Mouse (Mus musculus) stomach, embryonic 15.5 days (tissue): Measurements from ENCODE around the gene Ndnf. TPM values are rescaled to one million over a fixed set of nuclear protein-coding genes. Genes with fewer than 3 reads are reported as not detected.

Source experiments
- ATAC-seq: fragments of 200-750 bp; cut with Nextera tagmentation; 2 replicates; pipeline ENCODE4 v1.8.0; 2017; ENCODE audit warnings: low read depth, moderate number of reproducible peaks, moderate TSS enrichment; ENCODE audit not compliant: insufficient read depth, low FRiP score
- H3K27ac ChIP-seq: fragments of 300-500 bp; sonication (generic); 2 replicates; pipeline ENCODE4 v1.5.1; 2015; ENCODE audit warnings: mild to moderate bottlenecking, inconsistent platforms
- H3K27me3 ChIP-seq: fragments of 300-500 bp; sonication (generic); replicated peaks from 2 replicates; pipeline ENCODE4 v1.6.1; 2015; ENCODE audit warnings: inconsistent platforms
- H3K36me3 ChIP-seq: fragments of 300-500 bp; sonication (generic); 2 replicates; pipeline ENCODE4 v1.6.1; 2015; ENCODE audit warnings: inconsistent platforms
- H3K4me1 ChIP-seq: fragments of 300-500 bp; sonication (generic); 2 replicates; pipeline ENCODE4 v1.6.1; 2015; ENCODE audit warnings: inconsistent platforms
- H3K4me2 ChIP-seq: fragments of 300-500 bp; sonication (generic); 2 replicates; pipeline ENCODE4 v1.6.1; 2015; ENCODE audit warnings: mild to moderate bottlenecking, inconsistent platforms
- H3K4me3 ChIP-seq: fragments of 300-500 bp; sonication (generic); replicated peaks from 2 replicates; pipeline ENCODE4 v1.5.1; 2015; ENCODE audit warnings: inconsistent platforms
- H3K9ac ChIP-seq: fragments of 300-500 bp; sonication (generic); 2 replicates; pipeline ENCODE4 v1.6.1; 2015; ENCODE audit warnings: inconsistent platforms
- H3K9me3 ChIP-seq: fragments of 300-500 bp; sonication (generic); 2 replicates; pipeline ENCODE4 v1.6.1; 2016; ENCODE audit warnings: inconsistent platforms
- WGBS: fragments of 180-500 bp; shearing (Covaris S2); methylation state at CpG from one replicate; pipeline ENCODE4 v1.1.7; 2015; 5-methylcytosine and 5-hydroxymethylcytosine counted together
- polyA plus RNA-seq: library from polyadenylated mRNA; unstranded; fragments of >200 nt; fragmentation: Nextera tagmentation; extraction: Ambion mirVana; gene quantifications from 2 replicates; pipeline ENCODE4 v1.2.1, GENCODE M21; 2015

The Ndnf gene
- polyA plus RNA-seq, 1 experiment from 2014 or later: 3.9 TPM

DNA sequence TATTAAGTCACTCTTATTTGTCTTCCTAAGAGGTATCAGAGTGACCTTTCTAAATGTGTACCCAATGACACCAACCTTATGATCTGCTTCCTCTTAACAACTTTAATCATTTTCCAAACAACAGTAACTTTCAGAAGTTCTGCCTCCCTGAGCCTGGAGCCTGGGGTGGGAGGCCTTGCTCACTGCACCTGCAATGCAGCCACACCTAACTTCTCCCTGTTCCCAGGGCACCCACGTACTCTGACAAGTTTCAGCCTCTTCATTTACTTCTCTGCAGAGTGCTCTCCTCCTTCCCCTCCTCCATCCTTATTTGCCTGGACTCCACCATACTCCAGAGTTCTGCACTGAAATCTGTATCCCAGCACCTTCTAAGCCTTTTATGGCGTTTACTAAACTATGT, 1.4 kb upstream of the Ndnf start:
- no peak overlapping the region for H3K9ac ChIP-seq
- H3K4me1 ChIP-seq: peaks cover 18% of the 10 kb centered on the region; the same call in 1 of the 2 replicates
- ATAC-seq: peak; percentile 89
- no peak overlapping the region for H3K4me3 ChIP-seq
- H3K9me3 ChIP-seq: no peaks in the 10 kb centered on the region
- H3K27me3 ChIP-seq: 0 out of 2 replicates have a peak, but pooled peaks cover 5% of the 10 kb centered on the region
- 60% methylated on average over 2 of the region's 2 CpGs for WGBS
- no peak overlapping the region for H3K4me2 ChIP-seq
- peak overlapping the region; percentile 72 for H3K27ac ChIP-seq
- no peaks in the 10 kb centered on the region for H3K36me3 ChIP-seq

DNA sequence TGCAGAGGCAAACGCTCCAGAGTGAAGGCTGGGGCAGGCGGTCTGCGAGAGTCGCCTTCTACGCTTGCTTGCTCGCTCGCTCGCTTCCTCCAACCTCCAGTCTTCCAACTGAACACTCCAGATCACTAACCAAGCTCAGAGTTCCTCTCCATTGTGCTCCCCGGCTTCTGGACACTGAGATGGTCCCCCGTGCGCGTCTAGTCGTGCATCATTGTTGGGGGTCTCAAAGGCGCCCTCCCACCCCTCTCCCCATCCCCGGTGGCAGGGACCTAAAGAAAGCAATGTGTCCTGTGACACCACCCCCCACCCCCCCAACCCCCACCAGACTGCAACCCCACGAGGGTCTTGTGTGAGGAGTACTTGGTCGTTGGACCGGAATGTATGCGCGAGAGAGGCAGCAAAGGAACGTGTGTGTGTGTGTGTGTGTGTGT, 394 bp upstream of the Ndnf start:
- H3K36me3 ChIP-seq: no peaks in the 10 kb centered on the region
- peak overlapping the region; percentile 97 for H3K4me2 ChIP-seq
- no peak; the same call in 1 of the 2 replicates for ATAC-seq
- H3K27me3 ChIP-seq: 0 out of 2 replicates have a peak, but pooled peaks cover 5% of the 10 kb centered on the region
- no peak overlapping the region for H3K9ac ChIP-seq
- no peaks in the 10 kb centered on the region for H3K9me3 ChIP-seq
- peak overlapping the region; percentile 67 for H3K27ac ChIP-seq
- H3K4me3 ChIP-seq: peak overlapping the region; percentile 68
- 7% methylated on average over 18 of the region's 21 CpGs for WGBS
- peaks cover 18% of the 10 kb centered on the region; the same call in 1 of the 2 replicates for H3K4me1 ChIP-seq

GRCm38 (mm10) chr6:65672131-65673031, 991 bp downstream of the Ndnf start:
- H3K9me3 ChIP-seq: no peaks in the 10 kb centered on the region
- WGBS: under 1% methylated on average over 57 of the region's 57 CpGs
- peak overlapping the region; percentile 68 for H3K4me3 ChIP-seq
- H3K9ac ChIP-seq: peak overlapping the region; percentile 39; the same call in 1 of the 2 replicates
- H3K27ac ChIP-seq: no peak overlapping the region
- H3K36me3 ChIP-seq: no peaks in the 10 kb centered on the region
- peaks cover 18% of the 10 kb centered on the region; the same call in 1 of the 2 replicates for H3K4me1 ChIP-seq
- H3K27me3 ChIP-seq: 0 out of 2 replicates have a peak, but pooled peaks cover 5% of the 10 kb centered on the region
- ATAC-seq: peak; percentile 19; the same call in 1 of the 2 replicates
- H3K4me2 ChIP-seq: peak overlapping the region; percentile 97

DNA sequence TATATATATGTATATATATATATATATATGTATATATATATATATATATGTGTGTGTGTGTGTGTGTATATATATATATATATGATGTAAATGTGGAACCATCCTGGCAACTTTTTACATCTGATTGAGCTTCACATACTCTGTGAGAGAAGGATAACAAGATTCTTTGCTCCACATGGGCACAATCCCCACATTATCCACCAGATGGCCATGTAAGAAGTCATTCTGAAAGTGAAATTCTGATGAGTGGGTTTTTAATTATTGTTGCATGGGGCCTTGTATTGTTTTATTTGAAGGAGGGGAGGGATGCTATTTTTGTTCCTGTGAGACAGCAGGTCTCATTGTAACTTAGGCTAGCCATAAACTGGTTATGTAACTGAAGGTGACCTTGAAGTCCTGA, 22.5 kb downstream of the Ndnf start:
- Histone ChIP-seq H3K36me3 (no peaks in the 10 kb centered on the region), H3K9ac (no peak overlapping the region), H3K27me3 (no peaks in the 10 kb centered on the region), H3K4me1 (no peaks in the 10 kb centered on the region), H3K4me3 (no peak overlapping the region), H3K4me2 (no peak overlapping the region), H3K27ac (no peak overlapping the region), H3K9me3 (no peaks in the 10 kb centered on the region)
- ATAC-seq: no peak

DNA sequence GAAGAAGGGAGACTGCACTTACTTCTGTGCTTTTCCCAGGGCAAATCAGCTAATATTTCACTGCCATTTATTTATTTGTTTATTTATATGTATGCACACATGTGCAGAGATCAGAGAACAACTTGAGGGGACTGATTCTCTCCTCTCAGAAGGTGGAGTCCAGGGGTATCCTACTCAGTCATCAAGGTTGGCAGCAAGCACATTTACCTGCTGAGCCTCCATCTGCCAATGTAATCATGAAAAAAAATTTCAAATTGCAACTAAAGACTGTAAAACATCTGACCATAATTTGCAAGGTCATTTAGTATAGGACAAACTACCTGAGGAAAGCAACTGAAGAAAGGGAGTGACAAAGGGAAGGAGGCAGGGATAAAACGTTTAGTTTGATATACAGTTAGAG, 49.3 kb downstream of the Ndnf start:
- no peak overlapping the region for H3K4me3 ChIP-seq
- no peaks in the 10 kb centered on the region for H3K4me1 ChIP-seq
- H3K36me3 ChIP-seq: no peaks in the 10 kb centered on the region
- H3K27me3 ChIP-seq: no peaks in the 10 kb centered on the region
- H3K27ac ChIP-seq: no peak overlapping the region
- ATAC-seq: no peak
- H3K4me2 ChIP-seq: no peak overlapping the region
- H3K9me3 ChIP-seq: no peaks in the 10 kb centered on the region
- no peak overlapping the region for H3K9ac ChIP-seq
- WGBS: 53% methylated on average over 1 of the region's 1 CpGs

- Histone ChIP-seq H3K4me1 (no peaks in the 10 kb centered on the region), H3K27me3 (no peaks in the 10 kb centered on the region), H3K9ac (no peak overlapping the region), H3K9me3 (no peaks in the 10 kb centered on the region), H3K27ac (no peak overlapping the region), H3K4me2 (no peak overlapping the region), H3K4me3 (no peak overlapping the region), H3K36me3 (no peaks in the 10 kb centered on the region)
- no peak for ATAC-seq
- WGBS: 73% methylated on average over 2 of the region's 2 CpGs
These were observed 54.3 kb downstream of the Ndnf start for GRCm38 (mm10) chr6:65725677-65726076.

DNA sequence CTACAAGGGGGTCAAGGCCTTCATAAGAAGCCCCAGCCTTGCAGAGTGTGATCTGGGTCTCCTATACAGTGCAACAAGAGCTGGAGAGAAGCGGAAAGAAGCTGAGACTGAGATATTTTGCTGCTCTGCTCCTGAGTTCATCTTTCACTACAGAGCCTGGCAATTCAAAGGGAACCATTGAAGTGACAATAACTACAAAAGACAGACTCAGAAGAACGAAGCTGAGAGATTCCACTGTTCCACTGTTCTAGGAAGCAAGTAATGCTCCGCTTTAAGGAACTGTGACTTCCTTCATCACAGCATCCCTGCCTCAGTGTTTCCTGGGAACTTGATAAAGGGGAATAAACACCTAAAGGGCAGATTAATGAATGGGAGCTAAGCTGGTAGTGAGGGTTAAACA, 56.9 kb downstream of the Ndnf start:
- Histone ChIP-seq H3K9ac (no peak overlapping the region), H3K27ac (no peak overlapping the region), H3K9me3 (no peaks in the 10 kb centered on the region), H3K4me2 (no peak overlapping the region), H3K36me3 (no peaks in the 10 kb centered on the region), H3K4me1 (no peaks in the 10 kb centered on the region), H3K27me3 (no peaks in the 10 kb centered on the region), H3K4me3 (no peak overlapping the region)
- WGBS: 73% methylated on average over 3 of the region's 3 CpGs
- ATAC-seq: no peak

DNA sequence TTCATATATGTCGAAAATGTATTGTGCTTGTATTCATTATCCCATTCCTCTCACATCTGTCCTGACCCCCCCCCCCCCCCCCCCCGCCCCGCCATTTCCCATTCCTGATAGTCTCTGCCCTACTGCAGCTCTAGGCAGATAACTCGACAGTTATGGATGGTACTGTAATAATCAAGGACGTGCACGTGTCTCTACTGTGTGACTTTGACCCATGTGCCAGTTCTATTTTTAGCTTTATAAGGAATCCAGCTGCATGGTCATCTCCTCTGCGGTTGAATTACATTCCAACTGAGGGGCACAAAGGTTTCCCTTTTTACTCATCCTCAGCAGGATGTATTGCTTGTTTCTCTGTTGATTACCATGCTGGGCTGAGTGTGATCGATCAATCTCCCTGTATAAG, 68.1 kb downstream of the Ndnf start:
- Histone ChIP-seq H3K27me3 (no peaks in the 10 kb centered on the region), H3K4me1 (no peaks in the 10 kb centered on the region), H3K9ac (no peak overlapping the region), H3K27ac (no peak overlapping the region), H3K36me3 (no peaks in the 10 kb centered on the region), H3K4me2 (no peak overlapping the region), H3K4me3 (no peak overlapping the region), H3K9me3 (no peaks in the 10 kb centered on the region)
- no peak for ATAC-seq
- WGBS: 49% methylated on average over 6 of the region's 8 CpGs

DNA sequence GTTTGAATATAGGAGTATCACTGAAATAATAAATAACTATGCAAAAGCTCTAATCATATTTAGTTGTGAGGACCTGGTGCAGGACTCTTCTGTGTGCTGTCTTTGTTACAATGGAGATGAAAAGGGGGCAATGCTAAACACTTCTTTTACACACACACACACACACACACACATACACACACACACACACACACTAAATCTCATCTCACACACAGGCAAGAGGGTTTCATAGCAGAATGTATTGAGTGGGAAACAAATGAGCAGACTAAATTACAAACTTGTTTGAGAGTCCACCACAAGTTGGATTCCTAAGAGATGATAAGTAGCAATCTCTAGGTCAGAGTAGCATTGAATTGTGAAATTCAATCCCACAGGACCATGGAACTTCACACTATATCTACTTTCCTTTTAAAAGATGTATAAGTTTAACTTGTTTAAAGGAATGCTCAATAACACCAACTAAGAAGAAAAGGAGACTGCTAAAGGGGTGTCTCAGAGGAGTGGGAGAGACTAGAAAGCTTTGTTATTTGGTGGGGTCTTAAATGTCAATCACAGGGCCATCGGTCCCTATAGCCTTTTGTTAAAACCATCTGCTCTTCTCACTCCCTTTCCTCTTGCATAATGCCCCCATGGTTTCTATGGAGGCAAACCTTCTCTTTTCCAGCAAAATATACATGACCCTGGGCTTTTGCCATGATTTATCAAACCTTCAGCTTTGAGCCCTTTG, 71.9 kb downstream of the Ndnf start:
- Histone ChIP-seq H3K9me3 (no peaks in the 10 kb centered on the region), H3K4me2 (no peak overlapping the region), H3K27ac (no peak overlapping the region), H3K36me3 (no peaks in the 10 kb centered on the region), H3K27me3 (no peaks in the 10 kb centered on the region), H3K4me1 (no peaks in the 10 kb centered on the region), H3K4me3 (no peak overlapping the region), H3K9ac (no peak overlapping the region)
- ATAC-seq: no peak
- 61% methylated on average over 1 of the region's 1 CpGs for WGBS

GRCm38 (mm10) chr6:65743871-65744202, 72.4 kb downstream of the Ndnf start:
- no peak overlapping the region for H3K27ac ChIP-seq
- no peaks in the 10 kb centered on the region for H3K9me3 ChIP-seq
- no peak overlapping the region for H3K4me2 ChIP-seq
- H3K4me3 ChIP-seq: no peak overlapping the region
- H3K4me1 ChIP-seq: no peaks in the 10 kb centered on the region
- H3K27me3 ChIP-seq: no peaks in the 10 kb centered on the region
- H3K9ac ChIP-seq: no peak overlapping the region
- H3K36me3 ChIP-seq: no peaks in the 10 kb centered on the region
- ATAC-seq: no peak

GRCm38 (mm10) chr6:65758214-65758613, 86.8 kb downstream of the Ndnf start:
- Histone ChIP-seq H3K4me1 (no peaks in the 10 kb centered on the region), H3K36me3 (no peaks in the 10 kb centered on the region), H3K9me3 (no peaks in the 10 kb centered on the region), H3K4me2 (no peak overlapping the region), H3K27me3 (no peaks in the 10 kb centered on the region), H3K4me3 (no peak overlapping the region), H3K9ac (no peak overlapping the region), H3K27ac (no peak overlapping the region)
- 59% methylated on average over 7 of the region's 7 CpGs for WGBS
- ATAC-seq: no peak

DNA sequence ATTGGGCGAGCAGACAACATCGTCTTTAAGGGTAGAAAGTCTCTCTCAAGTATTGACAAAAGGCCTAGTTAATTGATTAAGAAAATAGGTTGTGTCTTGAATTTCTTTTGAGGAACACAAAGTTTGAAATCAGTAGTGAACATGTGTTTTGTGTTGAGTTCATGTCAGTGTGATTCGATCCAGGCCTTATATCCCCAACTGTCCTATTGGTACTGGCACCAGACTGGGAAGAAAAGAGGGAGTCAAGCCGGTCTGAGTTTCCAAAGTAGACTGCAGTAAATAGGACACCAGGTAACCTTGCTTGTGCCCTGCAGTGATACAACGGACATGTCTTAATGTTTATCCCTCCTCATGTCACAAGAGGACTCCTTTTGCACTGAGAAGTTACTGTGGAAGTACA, 87.8 kb downstream of the Ndnf start:
- Histone ChIP-seq H3K27ac (no peak overlapping the region), H3K4me3 (no peak overlapping the region), H3K36me3 (no peaks in the 10 kb centered on the region), H3K9ac (no peak overlapping the region), H3K27me3 (no peaks in the 10 kb centered on the region), H3K4me2 (no peak overlapping the region), H3K4me1 (no peaks in the 10 kb centered on the region), H3K9me3 (no peaks in the 10 kb centered on the region)
- ATAC-seq: no peak
- WGBS: 78% methylated on average over 5 of the region's 5 CpGs
